In genomic region chr12:3236163-3236641, GRCm38 (mm10) we compare ENCODE assay signal across 8 mouse cellular contexts.
DNase-seq lines count a peak whose midpoint lies in the region; ATAC-seq and TF ChIP-seq lines count a peak whose summit lies in the region.

No protein-coding gene starts in this region.

- H3K4me3 ChIP-seq in heart, embryonic 10.5 days: peak overlapping the region; percentile 64
- peak overlapping the region; percentile 44 to 77 (median 70) for H3K4me3 ChIP-seq in CH12.LX (replicated peaks in 1 of 3; ENCODE audit: low read depth in 2 of 3, low read length in 2 of 3, poor library complexity in 1 of 3)
- H3K4me3 ChIP-seq in embryonic facial prominence, embryonic 10.5 days: peak overlapping the region; percentile 67
- H3K4me3 ChIP-seq in hindbrain, embryonic 16.5 days (ENCODE audit: low read length): peak overlapping the region; percentile 68
- peak overlapping the region; percentile 51 for H3K4me3 ChIP-seq in midbrain, embryonic 15.5 days

- 74% methylated on average over 14 of the region's 14 CpGs for WGBS in heart, embryonic 10.5 days
- WGBS in embryonic facial prominence, embryonic 10.5 days: 76% methylated on average over 14 of the region's 14 CpGs
- 49% methylated on average over 14 of the region's 14 CpGs for WGBS in hindbrain, embryonic 16.5 days
- WGBS in midbrain, embryonic 15.5 days: 55% methylated on average over 14 of the region's 14 CpGs

- in situ Hi-C loops in CH12.LX (cut with MboI; ENCODE audit: low pct_ligation_motif_present, low pct_unique_long_range_greater_than_20kb, low sequenced_read_pairs): loop anchor here (5.0 kb wide), 2 partner anchors 71 to 116 kb away; partner anchors contain the start of gene Rab10

- H3K36me3 ChIP-seq in heart, embryonic 10.5 days: peaks cover 46% of the 10 kb centered on the region
- peaks cover 43 to 47% of the 10 kb centered on the region in 2 experiments for H3K36me3 ChIP-seq in CH12.LX (replicated peaks in 1 of 2; ENCODE audit: control insufficient read depth in 1 of 2, insufficient read depth in 1 of 2, low read length in 1 of 2)
- H3K36me3 ChIP-seq in embryonic facial prominence, embryonic 10.5 days (replicated peaks): peaks cover 45% of the 10 kb centered on the region
- H3K36me3 ChIP-seq in hindbrain, embryonic 16.5 days (ENCODE audit: control insufficient read depth, insufficient read depth, low read length): peaks cover 21% of the 10 kb centered on the region
- peaks cover 14% of the 10 kb centered on the region; the same call in 1 of the 2 replicates for H3K36me3 ChIP-seq in midbrain, embryonic 15.5 days (replicated peaks)

- peaks cover 4% of the 10 kb centered on the region; the same call in 1 of the 2 replicates for H3K4me1 ChIP-seq in heart, embryonic 10.5 days
- peaks cover 15 to 17% of the 10 kb centered on the region in 2 experiments for H3K4me1 ChIP-seq in CH12.LX (ENCODE audit: control insufficient read depth in 1 of 2, insufficient read depth in 2 of 2)
- H3K4me1 ChIP-seq in embryonic facial prominence, embryonic 10.5 days: no peaks in the 10 kb centered on the region
- peaks cover 4% of the 10 kb centered on the region for H3K4me1 ChIP-seq in hindbrain, embryonic 16.5 days (ENCODE audit: control insufficient read depth, insufficient read depth, low read depth, low read length)
- peaks cover 6% of the 10 kb centered on the region; the same call in 1 of the 2 replicates for H3K4me1 ChIP-seq in midbrain, embryonic 15.5 days

- TF ChIP-seq EP300 in CH12.LX (IDR thresholded peaks at IDR 0.05; ENCODE audit: low read length): no peak

- H3K9me3 ChIP-seq in heart, embryonic 10.5 days: peaks cover 24% of the 10 kb centered on the region
- peaks cover 42% of the 10 kb centered on the region for H3K9me3 ChIP-seq in CH12.LX (replicated peaks; ENCODE audit: low read length)
- peaks cover 45% of the 10 kb centered on the region for H3K9me3 ChIP-seq in embryonic facial prominence, embryonic 10.5 days
- peaks cover 2% of the 10 kb centered on the region; the same call in 1 of the 2 replicates for H3K9me3 ChIP-seq in hindbrain, embryonic 16.5 days (ENCODE audit: control insufficient read depth, low read length)
- no peaks in the 10 kb centered on the region for H3K9me3 ChIP-seq in midbrain, embryonic 15.5 days

- H3K9ac ChIP-seq in CH12.LX (ENCODE audit: insufficient read depth, low read depth): no peak overlapping the region
- H3K9ac ChIP-seq in hindbrain, embryonic 16.5 days (ENCODE audit: low read depth, low read length): peak overlapping the region; percentile 71
- H3K9ac ChIP-seq in midbrain, embryonic 15.5 days: peak overlapping the region; percentile 36

- intact Hi-C loops in heart, postnatal 14 days (cut with DNase I): loop anchor here (2.0 to 5.0 kb wide), 2 partner anchors 73 to 121 kb away; partner anchors contain the start of gene Rab10

- no peaks in the 10 kb centered on the region for H3K27me3 ChIP-seq in heart, embryonic 10.5 days (ENCODE audit: insufficient read depth, poor library complexity, severe bottlenecking)
- no peaks in the 10 kb centered on the region for H3K27me3 ChIP-seq in CH12.LX (replicated peaks)
- no peaks in the 10 kb centered on the region for H3K27me3 ChIP-seq in embryonic facial prominence, embryonic 10.5 days (replicated peaks; ENCODE audit: low read depth, poor library complexity, severe bottlenecking)
- no peaks in the 10 kb centered on the region for H3K27me3 ChIP-seq in hindbrain, embryonic 16.5 days (replicated peaks; ENCODE audit: control insufficient read depth, insufficient read depth, low read length)
- no peaks in the 10 kb centered on the region for H3K27me3 ChIP-seq in midbrain, embryonic 15.5 days (replicated peaks)

- H3K79me2 ChIP-seq in CH12.LX (replicated peaks; ENCODE audit: control insufficient read depth, extremely low read depth, insufficient read depth, poor library complexity, severe bottlenecking): no peaks in the 10 kb centered on the region

- ATAC-seq in hindbrain, embryonic 16.5 days: peak; percentile 3; the same call in 1 of the 2 replicates
- ATAC-seq in midbrain, embryonic 15.5 days (replicated peaks): peak; percentile 4

- H3K4me2 ChIP-seq in CH12.LX (ENCODE audit: insufficient read depth, low read depth, poor library complexity, severe bottlenecking): peak overlapping the region; percentile 26; the same call in 1 of the 2 replicates
- peak overlapping the region; percentile 60 for H3K4me2 ChIP-seq in hindbrain, embryonic 16.5 days (ENCODE audit: low read length)
- peak overlapping the region; percentile 44 for H3K4me2 ChIP-seq in midbrain, embryonic 15.5 days

- dilution Hi-C loops in CH12.LX (cut with MboI; ENCODE audit: extremely low pct_ligation_motif_present, extremely low pct_unique_long_range_greater_than_20kb, low sequenced_read_pairs): no loop called here

- no peak for TF ChIP-seq RAD21 in CH12.LX (IDR thresholded peaks at IDR 0.05; ENCODE audit: low read depth, low read length)

- H3K27ac ChIP-seq in heart, embryonic 10.5 days: peak overlapping the region; percentile 84; the same call in 1 of the 2 replicates
- peak overlapping the region; percentile 96 for H3K27ac ChIP-seq in CH12.LX (ENCODE audit: insufficient read depth, low read depth)
- H3K27ac ChIP-seq in embryonic facial prominence, embryonic 10.5 days (replicated peaks): no peak overlapping the region
- peak overlapping the region; percentile 87 for H3K27ac ChIP-seq in hindbrain, embryonic 16.5 days (ENCODE audit: low read depth, low read length)
- H3K27ac ChIP-seq in midbrain, embryonic 15.5 days: peak overlapping the region; percentile 87

- no peak for TF ChIP-seq POLR2A in CH12.LX (IDR thresholded peaks at IDR 0.05; ENCODE audit: low read depth, low read length)

- TF ChIP-seq CTCF in CH12.LX (conservative IDR thresholded peaks at IDR 0.05 in 1 of 2, IDR thresholded peaks at IDR 0.05 in 1 of 2; ENCODE audit: low read depth in 2 of 2, low read length in 2 of 2): no peak

- DNase-seq in heart, embryonic 10.5 days (ENCODE audit: low spot score): no peak
- no peak for DNase-seq in heart, postnatal 14 days
- no peak for DNase-seq in CH12.LX (ENCODE audit: extremely low read depth)
- DNase-seq in embryonic facial prominence, embryonic 10.5 days (ENCODE audit: low spot score): peak; percentile 20
- no peak for DNase-seq in spleen, postnatal 4 days (ENCODE audit: low spot score in 2 of 2)
- no peak for DNase-seq in right cerebral cortex, adult 18-20 months

TF ChIP-seq in CH12.LX, 34 proteins besides CTCF, POLR2A, EP300 and RAD21:
- TF ChIP-seq MYC (IDR thresholded peaks at IDR 0.05; ENCODE audit: low read depth, low read length) (no peak), TBP (conservative IDR thresholded peaks at IDR 0.05; ENCODE audit: low read depth, low read length) (0 out of 2 replicates have a peak, but pooled peaks have one; percentile 53)
